Mouse (Mus musculus) right cerebral cortex, postnatal 36 days (tissue): ENCODE measurements at regions not wholly inside any gene's neighbourhood (a gene's known extent, or its start where the extent isn't known, plus 50 kb on each side); places are given as distances from the start of the nearest gene placed in this dataset.

Experiments
- DNase-seq, 2 experiments: peaks; one replicate each; pipeline ENCODE4 v3.0.0; 2022; ENCODE audit warnings: low spot score in 2 of 2, mixed read lengths in 1 of 2

- no peak for DNase-seq
Observed at GRCm38 (mm10) chr1:94221006-94221405, 168.7 kb upstream of the Pdcd1 start.

GRCm38 (mm10) chr1:94217407-94217806, 165.1 kb upstream of the Pdcd1 start:
- DNase-seq = no peak

- DNase-seq = no peak
Observed at GRCm38 (mm10) chr1:94208929-94209328, 156.6 kb upstream of the Pdcd1 start.

- no peak for DNase-seq
Observed at GRCm38 (mm10) chr1:94207859-94208258, 155.5 kb upstream of the Pdcd1 start.

GRCm38 (mm10) chr1:94203281-94203680, 150.9 kb upstream of the Pdcd1 start:
- no peak for DNase-seq

- DNase-seq = peak; percentile 5 to 7
Observed at GRCm38 (mm10) chr1:94183876-94184275, 131.5 kb upstream of the Pdcd1 start.

GRCm38 (mm10) chr1:94149958-94150357, 97.6 kb upstream of the Pdcd1 start:
- DNase-seq = no peak

GRCm38 (mm10) chr1:94147015-94147414, 94.7 kb upstream of the Pdcd1 start:
- DNase-seq = no peak

- no peak for DNase-seq
Observed at GRCm38 (mm10) chr1:94140518-94140917, 88.2 kb upstream of the Pdcd1 start.

- no peak for DNase-seq
Observed at GRCm38 (mm10) chr1:94139445-94140062, 87.2 kb upstream of the Pdcd1 start.

GRCm38 (mm10) chr1:94136731-94137130, 84.4 kb upstream of the Pdcd1 start:
- DNase-seq = no peak
